Mouse (Mus musculus) Muller cell, postnatal 12 days (primary cell): ENCODE data around the gene Ube2h.

Experiments
- DNase-seq: peaks from one replicate; pipeline ENCODE4 v3.0.0-alpha.2; 2015; ENCODE audit errors: inconsistent ontology term

Ube2h gene

DNA sequence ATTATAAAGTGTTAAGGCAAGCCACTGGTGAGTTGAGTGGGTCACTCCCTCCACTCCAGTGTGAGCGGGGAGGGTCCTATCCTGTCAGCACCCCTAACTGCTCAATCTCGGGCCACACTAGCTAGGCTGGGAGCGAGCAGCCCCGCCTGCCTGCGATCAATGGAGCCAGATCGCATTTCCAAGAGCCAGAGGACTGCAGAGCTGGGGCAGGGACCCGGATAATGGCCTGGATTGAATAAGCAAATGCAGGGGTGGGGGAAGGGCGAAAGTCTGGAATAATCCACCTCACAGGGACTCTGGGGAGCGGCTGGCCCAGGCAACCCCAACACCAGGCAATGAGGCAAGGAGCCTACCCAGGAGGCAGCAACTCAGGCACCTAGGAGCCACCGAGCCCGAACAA lies 137.1 kb downstream of the Ube2h start:
- DNase-seq, result no peak

DNA sequence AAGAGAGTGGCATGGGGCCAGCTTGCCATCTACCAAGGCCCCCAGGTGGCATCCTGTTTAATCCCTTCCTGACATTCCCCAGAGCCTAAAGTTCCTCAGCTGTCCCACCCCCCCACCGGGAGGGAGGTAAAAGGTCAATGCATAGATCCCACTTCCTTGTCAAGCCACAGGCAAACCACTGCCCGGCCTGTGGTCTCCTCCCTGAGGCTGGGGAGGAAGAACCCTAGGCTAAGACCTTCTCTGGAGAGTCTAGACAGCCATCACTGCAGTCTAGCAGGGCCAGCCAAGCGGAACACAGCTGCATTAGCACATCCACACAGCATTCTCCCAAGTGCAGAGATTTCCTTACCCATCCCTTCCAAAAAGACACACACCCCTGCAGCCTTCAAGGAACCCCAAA lies 138.0 kb downstream of the Ube2h start:
- no peak for DNase-seq

DNA sequence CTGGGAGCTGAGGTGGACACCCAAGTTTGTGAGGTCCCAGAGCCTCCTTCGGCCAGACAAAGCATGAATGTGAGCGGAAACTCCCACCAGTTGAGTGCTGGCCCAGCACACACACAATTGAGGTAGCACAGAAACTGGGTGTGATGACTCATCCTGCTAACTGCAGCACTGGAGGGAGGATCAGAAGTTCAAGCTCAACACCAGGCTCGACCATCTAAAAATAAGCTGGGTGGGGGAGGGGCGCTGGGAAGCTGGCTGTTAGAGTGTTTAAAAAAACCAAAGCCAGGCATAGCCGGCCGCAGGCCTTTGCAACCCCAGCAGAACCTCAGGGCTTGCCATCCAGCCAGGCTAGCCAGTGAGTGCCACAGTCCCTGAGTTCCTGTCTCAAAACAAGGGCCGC lies 142.2 kb downstream of the Ube2h start:
- DNase-seq, result peak; percentile 33

DNA sequence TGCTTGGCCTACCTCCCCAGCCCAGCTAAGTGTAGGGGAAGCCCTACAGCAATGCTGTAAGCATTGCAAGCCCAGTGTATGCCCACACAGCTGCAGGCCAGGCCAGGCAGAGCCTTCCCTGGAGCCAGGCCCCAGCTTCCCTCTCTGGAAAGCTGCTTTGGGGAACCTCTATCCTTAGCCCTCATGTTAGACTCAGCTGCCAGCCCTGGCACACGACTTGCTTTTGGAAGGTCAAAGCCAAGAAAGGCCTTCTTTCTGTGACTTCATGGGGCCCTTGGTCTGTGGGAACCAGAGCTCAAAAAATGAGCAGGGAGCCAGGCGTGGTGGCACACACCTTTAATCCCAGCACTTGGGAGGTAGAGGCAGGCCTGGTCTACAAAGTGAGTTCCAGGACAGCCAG lies 142.7 kb downstream of the Ube2h start:
- DNase-seq, result no peak
